Mouse (Mus musculus) left cerebral cortex, postnatal 4 days (tissue): Measurements from ENCODE around the gene Ube2d1. TPM values are rescaled to one million over a fixed set of nuclear protein-coding genes. Genes with fewer than 3 reads are reported as not detected.

ENCODE experiments used
- DNase-seq: peaks from one replicate; pipeline ENCODE4 v3.0.0-alpha.2; 2022
- intact Hi-C: fragments of 180-260 bp; cut with DNase I; formaldehyde crosslinking; loops from one replicate; pipeline ENCODE4 v1.15.1; 2025
- total RNA-seq, 2 experiments: library from RNA; stranded (reverse); gene quantifications; 2 replicates each; pipeline ENCODE4 v1.2.3; 2021

Ube2d1 gene
- total RNA-seq, 2 experiments from 2014 or later, result 126 to 141 TPM

GRCm38 (mm10) chr10:71234071-71234470 lies 51.0 kb downstream of the Ube2d1 start:
- intact Hi-C loops, result no loop called here
- no peak for DNase-seq

DNA sequence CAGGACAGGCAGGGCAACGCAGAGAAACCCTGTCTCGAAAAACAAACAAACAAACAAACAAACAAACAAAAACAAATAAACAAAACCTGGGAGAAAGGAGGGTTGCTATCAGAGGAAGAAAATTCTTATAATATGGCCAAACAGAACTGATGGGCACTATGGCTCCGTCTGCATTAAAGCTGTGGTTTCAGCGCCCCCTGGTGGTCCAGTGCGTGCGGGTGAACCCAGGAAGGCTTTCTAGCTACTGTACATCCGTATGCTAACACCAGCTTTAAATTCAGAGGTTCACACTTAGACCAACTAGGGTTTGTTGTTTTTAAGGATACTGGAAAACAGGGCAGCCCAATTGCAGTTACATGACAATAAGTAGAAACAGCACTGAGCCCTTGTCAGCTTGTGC lies 59.2 kb downstream of the Ube2d1 start:
- DNase-seq, result peak; percentile 87
- intact Hi-C loops, result loop anchor here (10.0 kb wide), 2 partner anchors 651 to 911 kb away; no protein-coding TSS in a partner anchor

GRCm38 (mm10) chr10:71223101-71223500 lies 62.0 kb downstream of the Ube2d1 start:
- intact Hi-C loops, result loop anchor here (10.0 kb wide), 2 partner anchors 648 to 908 kb away; no protein-coding TSS in a partner anchor
- DNase-seq, result no peak

DNA sequence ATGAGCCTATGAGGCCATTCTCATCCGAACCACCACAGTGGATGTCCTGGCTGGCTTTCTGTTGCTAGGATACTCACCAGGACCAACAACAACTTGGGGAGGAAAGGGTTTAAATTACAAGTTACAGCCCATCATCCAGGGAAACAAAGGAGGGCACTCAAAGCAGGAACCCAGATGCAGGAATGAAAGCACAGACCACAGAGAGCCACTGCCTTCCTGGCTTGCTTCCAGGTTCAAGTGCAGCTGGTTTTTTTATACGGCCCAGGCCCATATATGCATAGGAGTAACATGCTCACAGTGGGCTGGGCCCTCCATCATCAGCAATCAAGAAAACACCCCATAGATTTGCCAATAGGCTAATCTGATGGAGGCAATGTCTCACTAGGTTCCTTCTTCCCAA lies 62.4 kb downstream of the Ube2d1 start:
- DNase-seq, result no peak
- intact Hi-C loops, result loop anchor here (10.0 kb wide), 2 partner anchors 648 to 908 kb away; no protein-coding TSS in a partner anchor

DNA sequence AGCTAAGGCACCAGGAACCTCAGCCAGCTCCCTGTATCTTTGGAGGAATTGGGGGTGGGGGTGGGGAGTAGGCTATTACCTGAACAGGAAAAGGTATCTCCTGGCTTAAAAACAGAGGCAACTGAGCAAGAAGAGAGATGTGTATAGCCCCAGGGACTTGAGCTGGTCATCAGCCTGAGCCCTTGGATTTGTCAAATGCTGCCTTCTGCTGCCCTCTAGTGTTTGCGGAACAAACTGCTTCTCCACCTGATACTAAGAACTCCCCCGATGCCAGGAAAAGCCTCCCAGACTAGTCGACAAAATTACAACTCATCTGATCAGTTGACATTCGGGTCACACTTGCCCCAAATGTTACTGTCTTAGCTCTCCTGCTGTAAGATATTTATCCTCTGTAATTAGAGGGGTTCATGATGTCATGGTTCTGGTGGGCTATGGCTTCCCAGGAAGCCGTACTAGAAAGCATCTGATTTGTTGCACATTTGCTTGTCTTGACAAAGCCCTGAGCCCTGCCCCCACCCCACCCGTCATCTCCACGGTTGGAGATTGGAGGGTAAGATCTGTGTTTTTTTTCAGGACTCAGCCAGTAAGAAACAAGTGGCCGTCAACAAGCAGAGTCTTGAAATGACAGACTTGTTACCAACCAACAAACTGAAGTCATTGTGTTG lies 66.7 kb downstream of the Ube2d1 start:
- intact Hi-C loops, result loop anchor here (5.0 to 10.0 kb wide), 4 partner anchors 104 to 404 kb away; no protein-coding TSS in a partner anchor
- DNase-seq, result peak; percentile 84

GRCm38 (mm10) chr10:71215996-71216395 lies 69.1 kb downstream of the Ube2d1 start:
- intact Hi-C loops, result loop anchor here (5.0 to 10.0 kb wide), 4 partner anchors 101 to 401 kb away; no protein-coding TSS in a partner anchor
- DNase-seq, result no peak

Other genes starting within 250 kb of the Ube2d1 start
- 1 to 10 TPM; 6.9 to 7.0 TPM for gene Bicc1, start 125.6 kb downstream of the Ube2d1 start, total RNA-seq
- gene Tfam, start 47.0 kb downstream of the Ube2d1 start, total RNA-seq, result 10 to 100 TPM; 43.4 to 45.3 TPM
- gene Cisd1, start 59.7 kb upstream of the Ube2d1 start, total RNA-seq, result 100 to 1,000 TPM; 110 TPM
- 10 to 100 TPM; 42.1 to 42.9 TPM for gene Ipmk, start 62.5 kb upstream of the Ube2d1 start, total RNA-seq